Mouse (Mus musculus): ENCODE measurements around the gene Wnt3.

GRCm38 (mm10) chr11:103859933-103860610 is 86.1 kb downstream of the Wnt3 start:
- TF ChIP-seq CTCF (IDR thresholded peaks at IDR 0.05; ENCODE audit: low read depth, low read length) (no peak), POLR2AphosphoS5 (IDR thresholded peaks at IDR 0.05; ENCODE audit: insufficient replicate concordance, low read depth, low read length) (no peak)

All from G1E (cell line).